Comparison of ENCODE assay signal across 8 mouse cellular contexts in the genomic region with DNA sequence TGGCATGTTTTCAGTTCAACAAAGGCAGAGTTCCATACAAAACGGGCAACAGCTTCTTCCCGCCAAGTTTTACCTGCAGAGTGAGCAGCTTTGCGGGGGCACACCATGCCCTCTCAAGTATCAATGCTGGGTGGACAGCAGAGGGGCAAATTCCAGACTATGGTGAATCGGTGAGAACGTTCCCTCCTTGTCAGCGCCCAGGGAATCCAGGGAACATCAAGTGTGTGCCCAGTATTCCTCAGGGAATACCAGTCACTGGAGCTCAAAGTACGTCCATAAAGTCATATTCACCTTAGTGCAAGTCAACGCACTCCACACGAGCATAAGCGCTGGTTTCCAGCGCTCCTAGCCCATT. TPM values are rescaled to one million over a fixed set of nuclear protein-coding genes. Genes with fewer than 3 reads are reported as not detected.
A peak's percentile ranks its signal among the peaks of the same experiment; 100 is the strongest.
DNase-seq lines count a peak whose midpoint lies in the region; ATAC-seq and TF ChIP-seq lines count a peak whose summit lies in the region.

No protein-coding gene starts in this region.

- no peaks in the 10 kb centered on the region for H3K27me3 ChIP-seq in kidney, embryonic 16.5 days (ENCODE audit: insufficient read depth, low read length)
- H3K27me3 ChIP-seq in forebrain, embryonic 10.5 days (ENCODE audit: poor library complexity, severe bottlenecking) = peaks cover 22% of the 10 kb centered on the region
- H3K27me3 ChIP-seq in intestine, embryonic 15.5 days (replicated peaks) = no peaks in the 10 kb centered on the region
- H3K27me3 ChIP-seq in myocyte (ENCODE audit: control insufficient read depth, insufficient read depth, insufficient read length) = no peaks in the 10 kb centered on the region

- H3K9me3 ChIP-seq in kidney, embryonic 16.5 days (ENCODE audit: low read length) = no peaks in the 10 kb centered on the region
- no peaks in the 10 kb centered on the region for H3K9me3 ChIP-seq in forebrain, embryonic 10.5 days
- H3K9me3 ChIP-seq in intestine, embryonic 15.5 days = no peaks in the 10 kb centered on the region

- no peaks in the 10 kb centered on the region for H3K79me2 ChIP-seq in myocyte (ENCODE audit: control insufficient read depth, insufficient read depth)

- WGBS in kidney, embryonic 16.5 days = 40% methylated on average over 11 of the region's 11 CpGs
- 55% methylated on average over 11 of the region's 11 CpGs for WGBS in forebrain, embryonic 10.5 days
- WGBS in intestine, embryonic 15.5 days = 50% methylated on average over 11 of the region's 11 CpGs

- H3K4me3 ChIP-seq in kidney, embryonic 16.5 days (ENCODE audit: low read length) = peak overlapping the region; percentile 80
- H3K4me3 ChIP-seq in forebrain, embryonic 10.5 days = peak overlapping the region; percentile 78
- H3K4me3 ChIP-seq in intestine, embryonic 15.5 days (replicated peaks) = peak overlapping the region; percentile 86
- peak overlapping the region; percentile 37 for H3K4me3 ChIP-seq in myocyte

- H3K4me1 ChIP-seq in kidney, embryonic 16.5 days (ENCODE audit: insufficient read depth, low read length) = peaks cover 11% of the 10 kb centered on the region; the same call in 1 of the 2 replicates
- peaks cover 25% of the 10 kb centered on the region for H3K4me1 ChIP-seq in forebrain, embryonic 10.5 days
- H3K4me1 ChIP-seq in intestine, embryonic 15.5 days (replicated peaks) = 0 out of 2 replicates have a peak, but pooled peaks cover 12% of the 10 kb centered on the region

- no peak for ATAC-seq in kidney, embryonic 16.5 days (ENCODE audit: low FRiP score, low TSS enrichment)
- peak; percentile 7 for ATAC-seq in intestine, embryonic 15.5 days

- peak overlapping the region; percentile 50 for H3K27ac ChIP-seq in kidney, embryonic 16.5 days (ENCODE audit: low read length)
- H3K27ac ChIP-seq in forebrain, embryonic 10.5 days = no peak overlapping the region
- H3K27ac ChIP-seq in intestine, embryonic 15.5 days = peak overlapping the region; percentile 66

- peak overlapping the region; percentile 69 for H3K4me2 ChIP-seq in kidney, embryonic 16.5 days (replicated peaks; ENCODE audit: low read depth, low read length)
- H3K4me2 ChIP-seq in intestine, embryonic 15.5 days (replicated peaks) = peak overlapping the region; percentile 81
- no peak overlapping the region for H3K4me2 ChIP-seq in myocyte (ENCODE audit: low read depth)

- H3K36me3 ChIP-seq in kidney, embryonic 16.5 days (ENCODE audit: insufficient read depth, low read length) = 0 out of 2 replicates have a peak, but pooled peaks cover 2% of the 10 kb centered on the region
- peaks cover 7% of the 10 kb centered on the region; the same call in 1 of the 2 replicates for H3K36me3 ChIP-seq in forebrain, embryonic 10.5 days (replicated peaks)
- no peaks in the 10 kb centered on the region for H3K36me3 ChIP-seq in intestine, embryonic 15.5 days
- H3K36me3 ChIP-seq in myocyte (ENCODE audit: control insufficient read depth, insufficient read depth) = no peaks in the 10 kb centered on the region

- H3K9ac ChIP-seq in kidney, embryonic 16.5 days (replicated peaks; ENCODE audit: low read length) = peak overlapping the region; percentile 45; the same call in 1 of the 2 replicates
- 0 out of 2 replicates have a peak overlapping the region, but pooled peaks have one; percentile 83 for H3K9ac ChIP-seq in intestine, embryonic 15.5 days

- DNase-seq in kidney, adult 9 months = no peak
- no peak for DNase-seq in forebrain, embryonic 10.5 days (ENCODE audit: extremely low spot score, low spot score)
- DNase-seq in right cerebral cortex, adult 2 months (ENCODE audit: low spot score in 2 of 2) = no peak
- no peak for DNase-seq in adrenal gland, adult 2 months
- no peak for DNase-seq in frontal cortex, adult 2 months (ENCODE audit: extremely low spot score in 1 of 2, low spot score in 1 of 2)

- H3ac ChIP-seq in myocyte (ENCODE audit: control insufficient read depth, insufficient read length) = no peak overlapping the region

- no peak for TF ChIP-seq POLR2A in myocyte (IDR thresholded peaks at IDR 0.05; ENCODE audit: insufficient read length, low read depth)

TF ChIP-seq in myocyte, 11 proteins besides CTCF, POLR2A, EP300 and RAD21:
- TF ChIP-seq MAX (IDR thresholded peaks at IDR 0.05; ENCODE audit: low read depth) = no peak
- TF ChIP-seq USF1 (IDR thresholded peaks at IDR 0.05; ENCODE audit: low read depth) = no peak
- no peak for TF ChIP-seq E2F4 (IDR thresholded peaks at IDR 0.05; ENCODE audit: insufficient read depth)
- TF ChIP-seq POLR2AphosphoS2 (IDR thresholded peaks at IDR 0.05; ENCODE audit: insufficient read length, low read depth) = no peak
- no peak for TF ChIP-seq MYOD1 (IDR thresholded peaks at IDR 0.05; ENCODE audit: control insufficient read depth in 1 of 3, insufficient read length in 2 of 3, low read depth in 2 of 3)
- TF ChIP-seq TCF3 (IDR thresholded peaks at IDR 0.05; ENCODE audit: insufficient read length, low read depth) = no peak
- TF ChIP-seq SRF (IDR thresholded peaks at IDR 0.05; ENCODE audit: control insufficient read depth, insufficient read length, low read depth) = no peak
- TF ChIP-seq TCF12 (IDR thresholded peaks at IDR 0.05; ENCODE audit: insufficient read depth, poor library complexity, severe bottlenecking) = no peak
- TF ChIP-seq CEBPB (IDR thresholded peaks at IDR 0.05; ENCODE audit: insufficient read depth, poor library complexity, severe bottlenecking) = no peak
- TF ChIP-seq MYOG (IDR thresholded peaks at IDR 0.05; ENCODE audit: control insufficient read depth in 1 of 3, insufficient read depth in 1 of 3, insufficient read length in 2 of 3, low read depth in 2 of 3) = no peak
- TF ChIP-seq REST (IDR thresholded peaks at IDR 0.05; ENCODE audit: insufficient read depth, insufficient read length) = no peak

RNA-seq across cellular contexts. Expression of a gene that starts 1.2 kb away (rescaled TPM):
- 52.5 and 60.2 TPM in 2 replicates for polyA plus RNA-seq in kidney, embryonic 16.5 days (2015; fragmentation: Nextera tagmentation; extraction: Ambion mirVana)
- 20.7 and 21.6 TPM in 2 replicates for polyA plus RNA-seq in forebrain, embryonic 10.5 days (2016; fragmentation: Nextera tagmentation; extraction: Ambion mirVana)
- polyA plus RNA-seq in intestine, embryonic 15.5 days (2015; fragmentation: Nextera tagmentation; extraction: Ambion mirVana) = 40.0 and 40.3 TPM in 2 replicates
- polyA plus RNA-seq in myocyte (2012; fragmentation: generic; extraction: Trizol) = 2.6 TPM
- total RNA-seq in adrenal gland, adult 2 months (2021) = 10 to 100 TPM; 52.7 to 61.4 TPM
- 3.8 and 5.7 TPM in 2 replicates for polyA plus RNA-seq in adrenal gland, adult 2 months (2012; rRNA removed)
- 36.1 and 37.7 TPM in 2 replicates for polyA plus RNA-seq in frontal cortex, adult 2 months (2012; rRNA removed)

RNA-seq across cellular contexts. Expression of a gene that starts 47.8 kb away (rescaled TPM):
- 0.79 and 1.2 TPM in 2 replicates for polyA plus RNA-seq in kidney, embryonic 16.5 days (2015; fragmentation: Nextera tagmentation; extraction: Ambion mirVana)
- 0.20 and 0.67 TPM in 2 replicates for polyA plus RNA-seq in forebrain, embryonic 10.5 days (2016; fragmentation: Nextera tagmentation; extraction: Ambion mirVana)
- polyA plus RNA-seq in intestine, embryonic 15.5 days (2015; fragmentation: Nextera tagmentation; extraction: Ambion mirVana) = 0.39 and 0.58 TPM in 2 replicates
- polyA plus RNA-seq in myocyte (2012; fragmentation: generic; extraction: Trizol) = 0.34 TPM
- total RNA-seq in adrenal gland, adult 2 months (2021) = 1 to 10 TPM; 3.0 to 4.2 TPM
- 0.03 and 0.18 TPM in 2 replicates for polyA plus RNA-seq in adrenal gland, adult 2 months (2012; rRNA removed)
- 0.10 and 0.11 TPM in 2 replicates for polyA plus RNA-seq in frontal cortex, adult 2 months (2012; rRNA removed)
